Mouse (Mus musculus): ENCODE data around the gene Agk. TPM values are rescaled to one million over a fixed set of nuclear protein-coding genes. Genes with fewer than 3 reads are reported as not detected.

The Agk gene
- total RNA-seq, 2 experiments from 2014 or later, result 45.3 to 47.4 TPM

GRCm38 (mm10) chr6:40403640-40404285 lies 78.8 kb downstream of the Agk start:
- DNase-seq (ENCODE audit: extremely low spot score in 1 of 2, low spot score in 1 of 2), result peak in 1 of 2 experiments; percentile 8

GRCm38 (mm10) chr6:40411085-40411484 lies 86.1 kb downstream of the Agk start:
- DNase-seq (ENCODE audit: extremely low spot score in 1 of 2, low spot score in 1 of 2), result no peak

- no peak for DNase-seq (ENCODE audit: extremely low spot score in 1 of 2, low spot score in 1 of 2)
These were observed 88.1 kb downstream of the Agk start for GRCm38 (mm10) chr6:40413046-40413445.

- no peak for DNase-seq (ENCODE audit: extremely low spot score in 1 of 2, low spot score in 1 of 2)
These were observed 88.6 kb downstream of the Agk start for GRCm38 (mm10) chr6:40413565-40413964.

- DNase-seq (ENCODE audit: extremely low spot score in 1 of 2, low spot score in 1 of 2), result no peak
These were observed 90.8 kb downstream of the Agk start for GRCm38 (mm10) chr6:40415799-40416198.

GRCm38 (mm10) chr6:40418386-40418785 lies 93.4 kb downstream of the Agk start:
- no peak for DNase-seq (ENCODE audit: extremely low spot score in 1 of 2, low spot score in 1 of 2)

- DNase-seq (ENCODE audit: extremely low spot score in 1 of 2, low spot score in 1 of 2), result no peak
These were observed 96.1 kb downstream of the Agk start for GRCm38 (mm10) chr6:40421099-40421498.

- DNase-seq (ENCODE audit: extremely low spot score in 1 of 2, low spot score in 1 of 2), result no peak
These were observed 98.0 kb downstream of the Agk start for GRCm38 (mm10) chr6:40423013-40423412.

- DNase-seq (ENCODE audit: extremely low spot score in 1 of 2, low spot score in 1 of 2), result peak in 1 of 2 experiments; percentile 53
These were observed 98.8 kb downstream of the Agk start for GRCm38 (mm10) chr6:40423774-40424173.

- DNase-seq (ENCODE audit: extremely low spot score in 1 of 2, low spot score in 1 of 2), result no peak
These were observed 102.5 kb downstream of the Agk start for GRCm38 (mm10) chr6:40427441-40427840.

GRCm38 (mm10) chr6:40428696-40429095 lies 103.7 kb downstream of the Agk start:
- DNase-seq (ENCODE audit: extremely low spot score in 1 of 2, low spot score in 1 of 2), result no peak

GRCm38 (mm10) chr6:40429521-40429931 lies 104.6 kb downstream of the Agk start:
- no peak for DNase-seq (ENCODE audit: extremely low spot score in 1 of 2, low spot score in 1 of 2)

GRCm38 (mm10) chr6:40430251-40430650 lies 105.3 kb downstream of the Agk start:
- DNase-seq (ENCODE audit: extremely low spot score in 1 of 2, low spot score in 1 of 2), result no peak

- DNase-seq (ENCODE audit: extremely low spot score in 1 of 2, low spot score in 1 of 2), result no peak
These were observed 105.9 kb downstream of the Agk start for GRCm38 (mm10) chr6:40430878-40431277.

GRCm38 (mm10) chr6:40431356-40431755 lies 106.4 kb downstream of the Agk start:
- no peak for DNase-seq (ENCODE audit: extremely low spot score in 1 of 2, low spot score in 1 of 2)

GRCm38 (mm10) chr6:40431812-40432211 lies 106.8 kb downstream of the Agk start:
- no peak for DNase-seq (ENCODE audit: extremely low spot score in 1 of 2, low spot score in 1 of 2)

- DNase-seq (ENCODE audit: extremely low spot score in 1 of 2, low spot score in 1 of 2), result peak; percentile 47 to 65
These were observed 107.6 kb downstream of the Agk start for GRCm38 (mm10) chr6:40432346-40433275.

- no peak for DNase-seq (ENCODE audit: extremely low spot score in 1 of 2, low spot score in 1 of 2)
These were observed 109.7 kb downstream of the Agk start for GRCm38 (mm10) chr6:40434697-40435096.

GRCm38 (mm10) chr6:40435151-40436046 lies 110.4 kb downstream of the Agk start:
- DNase-seq (ENCODE audit: extremely low spot score in 1 of 2, low spot score in 1 of 2), result peak; percentile 42 to 45

GRCm38 (mm10) chr6:40436047-40436483 lies 111.1 kb downstream of the Agk start, which contains the start of gene E330009J07Rik:
E330009J07Rik (minus strand) TSS chr6:40436135.
- DNase-seq (ENCODE audit: extremely low spot score in 1 of 2, low spot score in 1 of 2), result peak; percentile 72 to 83

Measured in layer of hippocampus, postnatal 25 days (tissue).